Mouse (Mus musculus) spleen, adult 2 months (tissue): ENCODE measurements around the gene Schip1. TPM values are rescaled to one million over a fixed set of nuclear protein-coding genes. Genes with fewer than 3 reads are reported as not detected.

Source experiments
- DNase-seq, 2 experiments: peaks; one replicate each; pipeline versions ENCODE4 v3.0.0 to v3.0.0-alpha.2; 2012 to 2021; ENCODE audit warnings: low spot score in 2 of 2, low read depth in 1 of 2
- H3K27ac ChIP-seq: fragments of 200-500 bp; 2 replicates; pipeline ENCODE4 v1.5.1; 2012; ENCODE audit warnings: low read length, inconsistent platforms; ENCODE audit not compliant: insufficient read depth
- H3K27me3 ChIP-seq: fragments of 200-500 bp; 2 replicates; pipeline ENCODE4 v1.6.1; 2012; ENCODE audit warnings: mild to moderate bottlenecking, moderate library complexity, low read length, inconsistent platforms; ENCODE audit not compliant: control insufficient read depth, insufficient read depth
- H3K36me3 ChIP-seq: fragments of 200-500 bp; 2 replicates; pipeline ENCODE4 v1.6.1; 2012; ENCODE audit warnings: mild to moderate bottlenecking, low read length, inconsistent platforms; ENCODE audit not compliant: control insufficient read depth, insufficient read depth
- H3K4me1 ChIP-seq: fragments of 200-500 bp; 2 replicates; pipeline ENCODE4 v1.6.1; 2011; ENCODE audit warnings: inconsistent platforms; ENCODE audit not compliant: control insufficient read depth, insufficient read depth, insufficient read length
- H3K4me3 ChIP-seq: fragments of 200-500 bp; 2 replicates; pipeline ENCODE4 v1.5.1; 2011; ENCODE audit warnings: mild to moderate bottlenecking, inconsistent platforms; ENCODE audit not compliant: insufficient read depth, insufficient read length; ENCODE audit errors: extremely low read depth
- CTCF ChIP-seq: fragments of 200-500 bp; IDR thresholded peaks from 2 replicates; pipeline ENCODE4 v1.5.1; 2011; ENCODE audit warnings: mild to moderate bottlenecking, inconsistent platforms; ENCODE audit not compliant: insufficient read depth, insufficient read length, insufficient replicate concordance; ENCODE audit errors: extremely low read depth
- POLR2A ChIP-seq: fragments of 200-500 bp; IDR thresholded peaks from 2 replicates; pipeline ENCODE4 v1.6.1; 2011; ENCODE audit warnings: low read depth, low read length, inconsistent platforms
- WGBS: fragments of 180-500 bp; shearing (Covaris S2); methylation state at CpG from one replicate; pipeline ENCODE4 v1.1.7; 2018; 5-methylcytosine and 5-hydroxymethylcytosine counted together
- polyA plus RNA-seq: library from polyadenylated mRNA; depleted of rRNA; stranded (reverse); fragments of >200 nt; gene quantifications from 2 replicates; pipeline ENCODE4 v1.2.3, GENCODE M21; 2012

Gene Schip1
- polyA plus RNA-seq, 1 experiment, result 3.7 TPM

GRCm38 (mm10) chr3:68574565-68574964 lies 510.0 kb downstream of the Schip1 start:
- no peak overlapping the region for H3K27ac ChIP-seq
- no peak overlapping the region for H3K4me3 ChIP-seq
- no peak for TF ChIP-seq POLR2A
- TF ChIP-seq CTCF, result no peak
- no peaks in the 10 kb centered on the region for H3K27me3 ChIP-seq
- DNase-seq, result no peak
- 85% methylated on average over 8 of the region's 8 CpGs for WGBS
- H3K4me1 ChIP-seq, result no peaks in the 10 kb centered on the region
- H3K36me3 ChIP-seq, result no peaks in the 10 kb centered on the region

- Histone ChIP-seq H3K4me3 (no peak overlapping the region), H3K36me3 (no peaks in the 10 kb centered on the region), H3K27me3 (no peaks in the 10 kb centered on the region), H3K4me1 (no peaks in the 10 kb centered on the region), H3K27ac (no peak overlapping the region)
- DNase-seq, result no peak
- TF ChIP-seq POLR2A, result no peak
- TF ChIP-seq CTCF, result no peak
- 87% methylated on average over 10 of the region's 10 CpGs for WGBS
Observed at GRCm38 (mm10) chr3:68575636-68576340, 511.2 kb downstream of the Schip1 start.

- H3K36me3 ChIP-seq, result no peaks in the 10 kb centered on the region
- 88% methylated on average over 7 of the region's 7 CpGs for WGBS
- TF ChIP-seq CTCF, result no peak
- no peak for TF ChIP-seq POLR2A
Observed at GRCm38 (mm10) chr3:68576431-68576830, 511.8 kb downstream of the Schip1 start.

GRCm38 (mm10) chr3:68576948-68577347 lies 512.3 kb downstream of the Schip1 start:
- Histone ChIP-seq H3K27me3 (no peaks in the 10 kb centered on the region), H3K27ac (no peak overlapping the region), H3K4me1 (no peaks in the 10 kb centered on the region), H3K36me3 (no peaks in the 10 kb centered on the region), H3K4me3 (no peak overlapping the region)
- no peak for TF ChIP-seq CTCF
- TF ChIP-seq POLR2A, result no peak
- 92% methylated on average over 5 of the region's 5 CpGs for WGBS
- no peak for DNase-seq

More at GRCm38 (mm10) chr3:68576431-68576830, 511.8 kb downstream of the Schip1 start:
- no peak overlapping the region for H3K4me3 ChIP-seq
- no peak for DNase-seq
- H3K27ac ChIP-seq, result no peak overlapping the region
- no peaks in the 10 kb centered on the region for H3K27me3 ChIP-seq
- no peaks in the 10 kb centered on the region for H3K4me1 ChIP-seq

GRCm38 (mm10) chr3:68581591-68581990 lies 517.0 kb downstream of the Schip1 start:
- Histone ChIP-seq H3K36me3 (no peaks in the 10 kb centered on the region), H3K27me3 (no peaks in the 10 kb centered on the region), H3K27ac (no peak overlapping the region), H3K4me3 (no peak overlapping the region), H3K4me1 (no peaks in the 10 kb centered on the region)
- DNase-seq, result no peak
- 85% methylated on average over 13 of the region's 13 CpGs for WGBS
- TF ChIP-seq CTCF (no peak), POLR2A (no peak)

- WGBS, result 82% methylated on average over 12 of the region's 12 CpGs
- Histone ChIP-seq H3K4me1 (no peaks in the 10 kb centered on the region), H3K36me3 (no peaks in the 10 kb centered on the region), H3K27ac (no peak overlapping the region), H3K27me3 (no peaks in the 10 kb centered on the region), H3K4me3 (no peak overlapping the region)
- DNase-seq, result no peak
- TF ChIP-seq CTCF (no peak), POLR2A (no peak)
Observed at GRCm38 (mm10) chr3:68582103-68582740, 517.6 kb downstream of the Schip1 start.
